Mouse (Mus musculus) testis, adult 2 months (tissue): ENCODE measurements around the gene Foxp1. TPM values are rescaled to one million over a fixed set of nuclear protein-coding genes. Genes with fewer than 3 reads are reported as not detected.

Experiments
- H3K27ac ChIP-seq: fragments of 200-500 bp; 2 replicates; pipeline ENCODE4 v1.5.1; 2012; ENCODE audit warnings: low read depth, low read length; ENCODE audit not compliant: control insufficient read depth, insufficient read depth
- H3K27me3 ChIP-seq: fragments of 200-500 bp; 2 replicates; pipeline ENCODE4 v1.6.1; 2012; ENCODE audit warnings: mild to moderate bottlenecking, low read length, moderate library complexity; ENCODE audit not compliant: control insufficient read depth, insufficient read depth
- H3K36me3 ChIP-seq: fragments of 200-500 bp; 2 replicates; pipeline ENCODE4 v1.6.1; 2012; ENCODE audit warnings: mild to moderate bottlenecking, low read length; ENCODE audit not compliant: control insufficient read depth, insufficient read depth
- H3K4me1 ChIP-seq: fragments of 200-500 bp; 2 replicates; pipeline ENCODE4 v1.6.1; 2012; ENCODE audit warnings: low read length; ENCODE audit not compliant: control insufficient read depth, insufficient read depth
- H3K4me3 ChIP-seq: fragments of 200-500 bp; 2 replicates; pipeline ENCODE4 v1.5.1; 2012; ENCODE audit warnings: low read depth, mild to moderate bottlenecking, low read length, moderate library complexity, mixed read lengths; ENCODE audit not compliant: control insufficient read depth
- CTCF ChIP-seq: fragments of 200-500 bp; IDR thresholded peaks from 2 replicates; pipeline ENCODE4 v1.5.1; 2012; ENCODE audit warnings: low read depth, mild to moderate bottlenecking, inconsistent platforms, low read length, moderate library complexity; ENCODE audit not compliant: control insufficient read depth, insufficient read depth, insufficient replicate concordance
- POLR2A ChIP-seq: fragments of 200-500 bp; IDR thresholded peaks from 2 replicates; pipeline ENCODE4 v1.6.1; 2012; ENCODE audit warnings: low read depth, mild to moderate bottlenecking, inconsistent platforms, low read length, moderate library complexity; ENCODE audit not compliant: control insufficient read depth
- polyA plus RNA-seq: library from polyadenylated mRNA; depleted of rRNA; stranded (reverse); fragments of >200 nt; gene quantifications from 2 replicates; pipeline ENCODE4 v1.2.3, GENCODE M21; 2012

The Foxp1 gene
- polyA plus RNA-seq, 1 experiment, result 34.8 TPM

DNA sequence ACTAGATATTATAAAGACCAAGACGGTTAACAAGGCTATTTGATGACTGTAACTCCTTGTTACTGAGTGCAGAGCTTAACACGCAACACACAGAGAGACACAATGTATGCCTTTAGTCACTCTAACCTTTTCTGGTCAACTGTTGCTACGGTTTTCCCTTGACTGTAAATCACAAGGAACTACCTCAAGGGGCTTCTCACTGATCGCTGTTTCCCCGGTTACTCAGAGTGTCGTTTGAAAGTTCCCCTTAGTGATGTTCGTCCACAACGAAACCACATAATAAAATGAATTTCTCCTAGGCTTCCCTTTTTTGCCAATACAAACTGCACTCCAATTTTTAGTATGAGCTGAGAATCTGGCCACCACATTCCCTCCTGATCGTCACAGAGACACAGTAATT lies 497.9 kb downstream of the Foxp1 start:
- Histone ChIP-seq H3K4me3 (no peak overlapping the region), H3K27me3 (no peaks in the 10 kb centered on the region), H3K27ac (no peak overlapping the region), H3K36me3 (no peaks in the 10 kb centered on the region), H3K4me1 (peaks cover 11% of the 10 kb centered on the region)
- TF ChIP-seq POLR2A, result no peak

DNA sequence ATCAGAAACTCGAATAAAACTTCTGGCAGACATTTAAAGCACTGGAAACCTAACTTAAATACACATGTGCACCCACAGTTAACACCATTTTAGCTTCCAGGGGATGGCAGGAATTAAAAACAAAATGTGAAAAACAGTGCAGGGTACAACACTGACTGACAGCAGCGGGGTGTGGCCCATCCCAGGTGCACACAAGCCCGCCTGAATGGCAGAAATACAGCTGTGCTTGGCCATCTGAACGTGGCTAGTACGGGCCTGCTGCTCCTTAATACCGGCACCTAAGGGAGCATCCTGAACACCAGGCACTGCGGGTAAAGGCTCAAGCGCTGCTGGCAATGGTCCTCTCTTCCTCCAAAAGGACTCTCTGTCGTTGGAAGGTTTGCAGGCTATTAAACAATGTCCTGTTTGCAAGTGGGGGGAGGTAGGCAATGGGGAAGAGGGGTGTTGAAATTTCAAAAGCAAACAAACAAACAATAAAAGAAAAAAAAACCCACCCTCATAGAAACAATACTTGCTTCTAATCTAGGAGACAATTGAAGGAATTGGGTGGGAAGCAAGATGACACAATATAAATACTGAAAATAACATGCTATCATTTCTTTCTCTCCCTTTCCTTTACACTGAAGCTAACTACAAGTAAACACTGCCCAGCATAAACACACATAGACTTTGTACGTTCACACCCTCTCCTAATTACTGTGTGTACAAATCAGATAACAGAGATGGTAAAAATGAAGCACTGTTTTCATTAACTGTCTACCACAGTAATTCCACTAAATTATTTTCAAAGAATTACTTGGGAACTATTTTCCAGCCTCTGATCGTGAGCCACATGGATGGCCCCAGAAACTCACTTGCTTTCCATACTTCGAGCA lies 501.7 kb downstream of the Foxp1 start:
- Histone ChIP-seq H3K4me1 (no peaks in the 10 kb centered on the region), H3K36me3 (no peaks in the 10 kb centered on the region), H3K27ac (no peak overlapping the region), H3K27me3 (no peaks in the 10 kb centered on the region), H3K4me3 (no peak overlapping the region)
- no peak for TF ChIP-seq POLR2A
- TF ChIP-seq CTCF, result no peak

DNA sequence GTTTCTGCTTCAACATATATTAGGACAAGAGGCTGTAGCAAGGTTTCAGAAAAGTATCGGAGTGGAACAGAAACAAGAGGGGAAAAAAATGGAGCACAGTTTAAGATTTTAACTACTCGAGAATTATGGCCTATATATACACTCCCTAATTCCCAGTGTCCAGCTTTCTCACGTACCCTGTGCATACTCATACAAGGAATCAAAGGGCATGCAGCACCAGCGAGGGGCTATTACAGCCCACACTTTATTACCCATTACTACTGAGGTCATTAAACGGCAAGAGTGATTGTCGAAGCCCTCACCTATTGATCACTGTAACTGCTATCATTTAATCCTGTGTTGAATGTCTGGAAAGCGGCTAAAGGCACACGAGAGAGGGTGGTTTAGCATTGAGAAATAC lies 502.8 kb downstream of the Foxp1 start:
- H3K36me3 ChIP-seq, result no peaks in the 10 kb centered on the region
- no peaks in the 10 kb centered on the region for H3K4me1 ChIP-seq
- no peak overlapping the region for H3K27ac ChIP-seq
- H3K4me3 ChIP-seq, result no peak overlapping the region
- TF ChIP-seq CTCF (no peak), POLR2A (no peak)
- no peaks in the 10 kb centered on the region for H3K27me3 ChIP-seq

DNA sequence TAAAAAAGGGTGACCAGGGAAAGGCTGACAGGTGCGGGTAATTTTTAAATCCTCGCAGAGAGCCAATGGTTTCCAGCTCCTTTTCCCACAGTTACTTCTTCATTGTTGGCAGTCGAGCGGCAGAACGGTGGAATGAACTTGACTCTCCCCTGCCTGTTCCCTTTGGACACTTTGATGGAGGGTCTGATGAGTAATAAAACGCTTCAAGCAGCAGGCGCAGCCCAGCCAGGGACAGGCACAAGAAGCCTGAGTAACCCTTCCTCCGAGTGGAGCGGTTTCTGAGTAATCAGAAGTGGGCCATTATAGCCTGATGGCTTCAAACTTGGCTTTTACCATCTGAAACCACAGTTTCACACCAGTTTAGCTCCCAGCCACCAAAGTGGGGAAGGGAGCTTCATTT lies 503.3 kb downstream of the Foxp1 start:
- Histone ChIP-seq H3K4me3 (no peak overlapping the region), H3K4me1 (no peaks in the 10 kb centered on the region), H3K27me3 (no peaks in the 10 kb centered on the region), H3K36me3 (no peaks in the 10 kb centered on the region), H3K27ac (no peak overlapping the region)
- TF ChIP-seq CTCF (no peak), POLR2A (no peak)

DNA sequence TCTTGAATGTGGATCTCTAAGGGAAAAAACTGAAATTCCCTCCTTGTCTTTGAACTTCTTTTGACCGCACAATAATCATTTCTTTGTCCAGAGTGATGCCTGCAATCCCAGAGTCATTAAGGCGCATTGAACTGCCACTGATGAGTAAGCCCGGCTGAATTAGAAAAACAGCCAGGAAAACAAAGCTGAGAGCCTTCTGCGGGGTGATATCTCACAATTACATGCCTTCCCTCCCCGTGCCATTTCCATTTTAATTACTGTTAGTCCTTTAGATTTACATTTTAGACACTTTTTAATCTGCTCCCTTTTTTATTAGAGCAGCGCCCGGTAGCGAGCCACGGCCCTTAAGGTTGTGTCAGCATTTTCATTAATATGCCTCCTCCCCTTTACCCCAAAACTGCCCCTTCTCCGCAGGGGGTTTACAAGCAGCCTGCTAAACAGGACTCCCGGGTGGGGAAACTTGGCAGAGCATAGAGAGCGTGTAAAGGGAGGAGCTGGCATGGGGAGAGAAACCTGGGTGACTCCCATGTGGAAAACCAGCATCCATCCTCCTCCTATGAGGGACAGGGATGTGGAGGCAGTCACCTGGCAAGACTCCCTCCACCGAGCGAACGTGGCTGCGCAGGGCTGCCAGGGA lies 508.5 kb downstream of the Foxp1 start:
- Histone ChIP-seq H3K27ac (no peak overlapping the region), H3K27me3 (no peaks in the 10 kb centered on the region), H3K36me3 (no peaks in the 10 kb centered on the region), H3K4me1 (no peaks in the 10 kb centered on the region), H3K4me3 (no peak overlapping the region)
- TF ChIP-seq CTCF (no peak), POLR2A (no peak)

DNA sequence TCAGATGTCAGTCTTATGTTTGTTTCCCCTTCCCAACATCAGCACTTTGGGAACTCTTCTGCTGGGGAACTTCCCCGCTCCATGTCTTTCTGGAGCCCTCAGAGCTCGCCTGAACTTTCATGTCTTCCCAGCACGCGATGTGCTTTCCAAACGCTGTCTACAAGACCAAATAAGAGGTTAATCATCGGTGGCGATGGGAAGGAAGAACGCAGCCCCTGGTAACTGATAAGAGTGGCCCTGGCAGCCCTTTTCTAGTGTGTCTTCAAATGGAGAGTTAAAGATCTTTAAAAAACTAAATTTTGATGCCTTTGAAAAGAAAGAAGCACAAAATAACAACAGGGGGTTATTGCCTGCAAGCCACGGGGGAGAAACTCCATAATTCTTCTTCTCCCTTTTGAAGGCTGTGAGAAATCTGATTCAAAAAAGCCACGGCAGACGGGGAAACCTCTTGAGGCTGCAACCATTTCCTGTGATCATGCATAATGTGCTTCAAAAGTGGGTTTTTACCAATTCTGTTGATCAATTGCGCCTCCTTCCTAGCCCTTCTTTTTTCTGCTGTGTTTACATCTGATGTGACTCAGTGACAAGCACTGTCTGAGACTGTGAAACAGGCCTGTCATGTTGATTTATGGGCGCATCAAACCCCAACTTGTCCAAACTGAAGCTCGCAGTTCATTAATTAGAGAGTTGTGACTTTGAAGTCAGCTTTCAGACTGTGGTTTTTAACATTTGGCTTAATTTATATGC lies 509.2 kb downstream of the Foxp1 start:
- Histone ChIP-seq H3K27ac (no peak overlapping the region), H3K4me1 (no peaks in the 10 kb centered on the region), H3K27me3 (no peaks in the 10 kb centered on the region), H3K4me3 (no peak overlapping the region), H3K36me3 (no peaks in the 10 kb centered on the region)
- TF ChIP-seq POLR2A (no peak), CTCF (no peak)

DNA sequence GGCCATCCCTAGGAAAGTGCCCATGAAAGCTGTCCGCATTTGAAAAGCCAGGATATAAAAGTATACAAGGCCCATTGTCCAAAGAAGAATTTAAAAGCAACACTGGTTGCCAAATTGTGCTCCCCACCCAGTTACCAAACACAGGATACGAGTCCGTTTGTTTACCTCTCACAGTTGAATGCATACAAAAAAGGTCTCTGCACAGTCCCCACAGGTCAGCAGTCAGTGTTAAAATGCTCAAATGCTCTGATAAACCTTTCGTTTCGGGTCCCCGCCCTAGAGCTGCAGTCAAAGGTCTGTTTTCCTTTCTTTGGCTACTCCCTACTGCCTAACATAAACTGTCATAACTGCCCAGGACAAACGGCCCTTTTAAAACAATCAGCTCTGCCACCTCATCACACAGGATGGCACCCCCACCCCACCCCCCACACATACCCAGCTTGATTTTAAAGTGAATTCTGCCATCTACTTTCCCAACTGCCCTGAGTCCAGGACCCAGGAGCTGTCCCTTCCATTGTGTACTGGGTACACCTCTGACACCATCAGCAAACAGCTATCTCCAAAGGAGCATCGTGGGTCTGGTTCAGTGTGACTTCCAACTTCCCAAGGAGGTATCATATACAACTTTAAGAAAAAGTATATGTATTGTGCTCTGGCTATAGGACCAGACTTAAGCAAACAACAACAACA lies 510.5 kb downstream of the Foxp1 start:
- no peaks in the 10 kb centered on the region for H3K4me1 ChIP-seq
- H3K36me3 ChIP-seq, result no peaks in the 10 kb centered on the region
- TF ChIP-seq CTCF, result no peak
- no peak for TF ChIP-seq POLR2A
- H3K27me3 ChIP-seq, result no peaks in the 10 kb centered on the region
- H3K4me3 ChIP-seq, result no peak overlapping the region
- no peak overlapping the region for H3K27ac ChIP-seq
